Mouse (Mus musculus): ENCODE measurements around the gene Nat8f3.
"Not testable (repeated sequence)": the region's sequence is repeated elsewhere in the genome, so short reads cannot be mapped to it uniquely, and the experiment has no call there.

Nat8f3 gene

DNA sequence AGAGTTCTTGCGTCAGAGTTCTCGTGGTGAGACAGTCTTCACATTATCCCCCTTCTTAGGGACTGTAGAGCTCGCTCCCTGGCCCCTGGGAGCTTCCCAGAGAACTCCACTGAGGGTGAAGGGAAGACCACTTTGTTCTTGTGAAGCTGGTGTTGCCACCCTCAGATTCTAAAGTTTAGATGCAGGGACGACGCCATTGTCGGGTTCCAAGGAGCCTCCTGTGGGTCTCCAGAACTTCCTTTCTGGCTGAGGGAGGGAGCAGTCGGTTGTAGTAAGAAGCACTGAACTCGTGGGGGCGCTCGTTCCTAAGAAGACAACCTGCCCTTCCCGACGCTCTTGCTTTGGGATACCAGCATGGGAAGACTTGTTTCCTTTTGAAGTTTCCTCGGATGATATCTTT, at the start of gene Nat8f3:
Nat8f3 (minus strand) TSS at position 223 of the 400 bp plus-strand sequence.
- peak; percentile 25 for DNase-seq

DNA sequence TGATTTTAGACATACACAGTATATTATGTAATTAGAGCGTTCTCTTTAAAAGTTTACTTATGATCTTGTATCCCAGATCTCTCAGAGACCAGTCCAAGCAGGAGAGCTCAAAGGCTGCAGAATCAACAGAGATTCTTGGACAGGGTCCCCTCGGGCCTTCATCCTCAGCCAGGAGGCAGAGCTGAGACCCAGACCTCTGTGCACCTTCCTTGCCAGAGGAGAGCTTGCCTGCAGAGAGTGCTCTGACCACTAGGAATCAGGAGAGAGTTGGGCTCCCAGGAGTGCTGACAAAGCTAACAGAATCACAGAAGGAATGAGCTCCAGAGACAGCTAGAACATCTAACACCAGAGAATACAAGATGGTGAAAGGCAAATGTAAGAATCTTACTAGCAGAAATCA, 47.8 kb upstream of the Nat8f3 start:
- no peak for DNase-seq

DNA sequence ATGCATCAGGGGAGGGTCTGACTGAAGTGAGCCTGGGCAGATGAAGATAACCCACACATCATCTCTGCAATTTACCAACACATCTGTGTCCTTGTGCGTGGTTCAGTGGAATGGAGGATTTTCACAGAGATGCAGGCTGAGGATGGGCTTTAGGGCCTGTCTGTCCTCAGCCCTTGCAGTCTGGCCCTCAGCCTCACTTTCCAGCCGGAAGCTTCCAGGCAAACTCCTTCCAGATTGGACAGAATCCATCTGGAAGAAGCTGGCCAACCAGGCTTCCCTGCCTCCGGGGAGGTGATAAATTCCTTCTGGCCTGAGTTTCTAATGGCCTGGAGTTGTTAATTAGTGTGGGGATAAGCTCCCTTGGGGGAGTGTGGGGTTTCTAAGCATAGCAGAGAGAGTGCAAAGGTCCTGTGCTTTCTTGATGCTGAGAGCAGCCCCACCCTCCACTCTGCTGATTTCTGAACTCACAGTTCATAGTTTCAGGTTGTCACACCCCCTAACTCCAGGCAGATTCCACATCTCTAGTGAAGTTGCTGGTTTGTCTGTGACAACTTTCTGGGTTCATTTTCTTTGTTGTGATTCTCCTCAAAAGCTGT, 45.5 kb upstream of the Nat8f3 start:
- DNase-seq = not testable (repeated sequence)

DNA sequence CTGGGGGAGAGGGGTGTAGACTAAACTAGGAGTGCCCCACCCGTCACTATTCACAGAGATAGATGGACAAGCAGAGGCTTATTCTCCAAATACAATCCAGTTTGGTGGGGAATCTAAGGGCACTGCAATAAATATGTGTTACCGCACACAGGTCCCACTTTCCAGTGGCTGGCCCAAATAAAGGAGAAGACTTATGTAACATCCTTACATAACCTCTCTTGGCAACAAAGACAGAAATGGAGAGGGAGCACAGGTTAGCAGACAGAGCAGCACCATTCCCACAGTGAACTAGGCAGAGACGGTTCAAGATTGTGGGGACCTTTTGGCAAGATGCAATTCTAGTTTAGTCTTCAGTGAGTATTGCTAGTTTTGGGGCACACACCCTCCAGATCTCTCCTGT, 45.0 kb upstream of the Nat8f3 start:
- DNase-seq = not testable (repeated sequence)

DNA sequence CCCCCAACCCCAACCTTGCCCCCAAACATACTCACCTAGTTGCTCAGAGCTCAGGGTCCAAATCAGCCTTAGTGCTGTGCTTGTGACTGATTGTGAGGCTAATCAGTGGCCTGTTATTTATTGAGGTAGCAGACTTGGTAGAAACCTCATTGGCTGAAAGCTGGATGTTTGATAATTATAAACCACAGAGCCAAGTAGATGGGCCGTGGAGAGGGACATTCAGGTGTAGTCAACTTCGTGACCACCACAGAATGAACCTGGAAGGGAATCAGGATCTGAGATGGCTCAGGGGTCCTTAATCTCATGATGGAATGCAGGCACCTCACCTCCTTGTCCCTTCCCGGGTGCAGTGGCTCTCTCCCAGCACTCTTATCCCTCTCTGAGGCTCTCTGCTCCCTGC, 44.2 kb upstream of the Nat8f3 start:
- not testable (repeated sequence) for DNase-seq

DNA sequence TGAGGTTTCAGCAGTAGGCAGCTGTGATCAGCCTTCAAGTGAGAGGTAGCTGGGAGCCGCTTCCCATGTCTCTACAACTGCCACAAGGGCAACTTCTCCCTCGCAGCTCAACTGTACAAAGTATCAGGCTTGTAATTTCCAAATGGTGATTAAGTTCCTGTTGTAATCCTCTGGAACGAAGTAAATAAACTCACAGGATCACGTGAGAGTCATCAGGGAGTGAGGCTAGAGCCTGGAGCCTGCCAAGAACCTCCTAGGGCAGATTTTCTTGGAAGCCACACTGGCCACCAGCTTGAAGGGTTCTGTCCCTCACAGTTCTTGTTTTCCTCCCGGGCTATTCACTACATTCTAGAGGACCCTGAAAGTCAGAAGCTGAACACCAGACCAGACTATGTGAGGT, 37.6 kb upstream of the Nat8f3 start:
- not testable (repeated sequence) for DNase-seq

DNA sequence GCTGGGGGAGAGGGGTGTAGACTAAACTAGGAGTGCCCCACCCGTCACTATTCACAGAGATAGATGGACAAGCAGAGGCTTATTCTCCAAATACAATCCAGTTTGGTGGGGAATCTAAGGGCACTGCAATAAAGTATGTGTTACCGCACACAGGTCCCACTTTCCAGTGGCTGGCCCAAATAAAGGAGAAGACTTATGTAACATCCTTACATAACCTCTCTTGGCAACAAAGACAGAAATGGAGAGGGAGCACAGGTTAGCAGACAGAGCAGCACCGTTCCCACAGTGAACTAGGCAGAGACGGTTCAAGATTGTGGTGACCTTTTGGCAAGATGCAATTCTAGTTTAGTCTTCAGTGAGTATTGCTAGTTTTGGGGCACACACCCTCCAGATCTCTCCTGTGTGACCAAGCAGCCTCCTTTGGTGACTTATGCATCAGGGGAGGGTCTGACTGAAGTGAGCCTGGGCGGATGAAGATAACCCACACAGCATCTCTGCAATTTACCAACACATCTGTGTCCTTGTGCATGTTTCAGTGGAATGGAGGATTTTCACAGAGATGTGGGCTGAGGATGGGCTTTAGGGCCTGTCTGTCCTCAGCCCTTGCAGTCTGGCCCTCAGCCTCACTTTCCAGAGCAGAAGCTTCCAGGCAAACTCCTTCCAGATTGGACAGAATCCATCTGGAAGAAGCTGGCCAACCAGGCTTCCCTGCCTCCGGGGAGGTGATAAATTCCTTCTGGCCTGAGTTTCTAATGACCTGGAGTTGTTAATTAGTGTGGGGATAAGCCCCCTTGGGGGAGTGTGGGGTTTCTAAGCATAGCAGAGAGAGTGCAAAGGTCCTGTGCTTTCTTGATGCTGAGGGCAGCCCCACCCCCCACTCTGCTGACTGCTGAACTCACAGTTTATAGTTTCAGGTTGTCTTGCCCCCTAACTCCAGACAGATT, 2.2 kb downstream of the Nat8f3 start:
- DNase-seq = not testable (repeated sequence)

DNA sequence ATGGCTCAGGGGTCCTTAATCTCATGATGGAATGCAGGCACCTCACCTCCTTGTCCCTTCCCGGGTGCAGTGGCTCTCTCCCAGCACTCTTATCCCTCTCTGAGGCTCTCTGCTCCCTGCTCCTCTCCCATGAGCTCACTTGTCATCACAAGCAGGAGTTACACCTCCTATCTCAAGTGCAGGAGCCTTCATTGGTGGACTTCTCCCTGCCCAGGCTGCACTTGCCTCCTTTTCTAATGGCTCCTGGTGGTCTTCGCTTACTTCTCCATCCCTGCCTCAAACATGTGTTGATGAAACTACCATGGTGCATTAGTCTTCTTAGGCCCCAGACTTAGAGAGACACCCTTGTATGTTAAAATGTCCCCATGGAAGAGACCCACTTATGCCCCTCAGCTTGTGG, 2.9 kb downstream of the Nat8f3 start:
- DNase-seq = not testable (repeated sequence)

DNA sequence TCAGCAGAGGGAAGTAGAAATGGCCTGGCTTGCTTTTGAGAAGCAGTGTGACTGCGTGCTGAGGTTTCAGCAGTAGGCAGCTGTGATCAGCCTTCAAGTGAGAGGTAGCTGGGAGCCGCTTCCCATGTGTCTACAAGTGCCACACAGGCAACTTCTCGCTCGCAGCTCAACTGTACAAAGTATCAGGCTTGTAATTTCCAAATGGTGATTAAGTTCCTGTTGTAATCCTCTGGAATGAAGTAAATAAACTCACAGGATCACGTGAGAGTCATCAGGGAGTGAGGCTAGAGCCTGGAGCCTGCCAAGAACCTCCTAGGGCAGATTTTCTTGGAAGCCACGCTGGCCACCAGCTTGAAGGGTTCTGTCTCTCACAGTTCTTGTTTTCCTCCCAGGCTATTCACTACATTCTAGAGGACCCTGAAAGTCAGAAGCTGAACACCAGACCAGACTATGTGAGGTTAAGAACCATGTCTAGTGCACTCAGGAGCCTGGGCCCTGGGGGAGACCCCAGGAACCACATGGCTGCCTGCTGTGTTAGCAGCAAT, 9.8 kb downstream of the Nat8f3 start:
- not testable (repeated sequence) for DNase-seq

DNA sequence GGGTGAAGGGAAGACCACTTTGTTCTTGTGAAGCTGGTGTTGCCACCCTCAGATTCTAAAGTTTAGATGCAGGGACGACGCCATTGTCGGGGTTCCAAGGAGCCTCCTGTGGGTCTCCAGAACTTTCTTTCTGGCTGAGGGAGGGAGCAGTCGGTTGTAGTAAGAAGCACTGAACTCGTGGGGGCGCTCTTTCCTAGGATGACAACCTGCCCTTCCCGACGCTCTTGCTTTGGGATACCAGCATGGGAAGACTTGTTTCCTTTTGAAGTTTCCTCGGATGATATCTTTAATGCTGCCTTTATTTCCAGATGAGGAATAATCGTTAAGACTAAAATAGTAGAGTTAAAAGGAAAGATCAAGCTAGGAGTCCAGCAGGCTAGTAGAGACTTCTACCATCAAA, 52.4 kb downstream of the Nat8f3 start, which contains the start of gene Nat8f7:
Nat8f7 (minus strand) TSS at position 101 of the 400 bp plus-strand sequence.
- not testable (repeated sequence) for DNase-seq

DNA sequence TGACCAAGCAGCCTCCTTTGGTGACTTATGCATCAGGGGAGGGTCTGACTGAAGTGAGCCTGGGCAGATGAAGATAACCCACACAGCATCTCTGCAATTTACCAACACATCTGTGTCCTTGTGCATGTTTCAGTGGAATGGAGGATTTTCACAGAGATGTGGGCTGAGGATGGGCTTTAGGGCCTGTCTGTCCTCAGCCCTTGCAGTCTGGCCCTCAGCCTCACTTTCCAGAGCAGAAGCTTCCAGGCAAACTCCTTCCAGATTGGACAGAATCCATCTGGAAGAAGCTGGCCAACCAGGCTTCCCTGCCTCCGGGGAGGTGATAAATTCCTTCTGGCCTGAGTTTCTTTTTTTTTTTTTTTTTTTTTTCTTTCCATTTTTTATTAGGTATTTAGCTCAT, 55.9 kb downstream of the Nat8f3 start:
- DNase-seq = not testable (repeated sequence)

DNA sequence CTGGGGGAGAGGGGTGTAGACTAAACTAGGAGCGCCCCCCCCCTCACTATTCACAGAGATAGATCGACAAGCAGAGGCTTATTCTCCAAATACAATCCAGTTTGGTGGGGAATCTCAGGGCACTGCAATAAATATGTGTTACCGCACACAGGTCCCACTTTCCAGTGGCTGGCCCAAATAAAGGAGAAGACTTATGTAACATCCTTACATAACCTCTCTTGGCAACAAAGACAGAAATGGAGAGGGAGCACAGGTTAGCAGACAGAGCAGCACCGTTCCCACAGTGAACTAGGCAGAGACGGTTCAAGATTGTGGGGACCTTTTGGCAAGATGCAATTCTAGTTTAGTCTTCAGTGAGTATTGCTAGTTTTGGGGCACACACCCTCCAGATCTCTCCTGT, 56.3 kb downstream of the Nat8f3 start:
- DNase-seq = not testable (repeated sequence)

DNA sequence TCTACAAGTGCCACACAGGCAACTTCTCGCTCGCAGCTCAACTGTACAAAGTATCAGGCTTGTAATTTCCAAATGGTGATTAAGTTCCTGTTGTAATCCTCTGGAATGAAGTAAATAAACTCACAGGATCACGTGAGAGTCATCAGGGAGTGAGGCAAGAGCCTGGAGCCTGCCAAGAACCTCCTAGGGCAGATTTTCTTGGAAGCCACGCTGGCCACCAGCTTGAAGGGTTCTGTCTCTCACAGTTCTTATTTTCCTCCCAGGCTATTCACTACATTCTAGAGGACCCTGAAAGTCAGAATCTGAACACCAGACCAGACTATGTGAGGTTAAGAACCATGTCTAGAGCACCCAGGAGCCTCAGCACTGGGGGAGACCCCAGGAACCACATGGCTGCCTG, 63.6 kb downstream of the Nat8f3 start:
- not testable (repeated sequence) for DNase-seq

All from right cerebral cortex, postnatal 4 days (tissue).